Mouse (Mus musculus) right cerebral cortex, adult 18-20 months (tissue): ENCODE measurements around the gene Lrig3.

ENCODE experiments used
- DNase-seq: peaks from one replicate; pipeline ENCODE4 v3.0.0; 2022; ENCODE audit warnings: mixed read lengths

Gene Lrig3

GRCm38 (mm10) chr10:125965968-125966480 lies at the start of gene Lrig3:
TSS of gene Lrig3 (plus strand) at chr10:125966168.
- DNase-seq = peak; percentile 79

GRCm38 (mm10) chr10:125916781-125917180 lies 49.2 kb upstream of the Lrig3 start:
- no peak for DNase-seq

DNA sequence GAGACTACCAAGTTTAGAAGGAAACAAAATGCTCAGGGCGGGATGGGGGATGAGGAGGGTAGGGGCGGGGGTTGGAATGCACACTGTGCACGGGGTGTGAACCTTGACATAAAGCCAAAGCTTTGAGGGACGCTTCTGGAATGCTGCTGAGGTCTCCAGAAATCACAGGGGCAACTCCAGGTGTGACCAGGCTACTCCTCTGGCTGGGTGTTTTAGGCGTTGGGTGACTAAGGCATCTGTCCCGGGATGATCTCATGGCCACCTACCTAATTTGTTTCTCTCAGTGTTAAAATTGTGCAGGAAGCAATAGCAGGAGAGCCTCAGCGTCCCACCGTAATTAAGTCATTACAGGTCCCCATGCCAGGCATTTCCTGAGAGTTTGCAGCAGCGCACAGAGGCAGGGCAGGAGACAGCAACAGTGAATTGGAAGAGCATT lies 48.5 kb upstream of the Lrig3 start:
- DNase-seq = no peak

DNA sequence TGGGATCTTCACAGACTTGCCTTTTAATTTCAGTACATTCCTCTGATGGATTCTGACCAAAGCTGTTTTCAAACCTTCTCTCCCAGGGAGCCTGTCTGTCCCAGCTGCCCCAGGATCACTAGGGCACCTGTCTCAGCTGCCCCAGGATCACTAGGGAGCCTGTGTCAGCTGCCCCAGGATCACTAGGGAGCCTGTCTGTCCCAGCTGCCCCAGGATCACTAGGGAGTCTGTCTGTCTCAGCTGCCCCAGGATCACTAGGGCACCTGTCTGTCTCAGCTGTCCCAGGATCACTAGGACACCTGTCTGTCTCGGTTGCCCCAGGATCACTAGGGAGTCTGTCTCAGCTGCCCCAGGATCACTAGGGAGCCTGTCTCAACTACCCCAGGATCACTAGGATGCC lies 47.0 kb upstream of the Lrig3 start:
- no peak for DNase-seq

GRCm38 (mm10) chr10:125921654-125922446 lies 44.1 kb upstream of the Lrig3 start:
- no peak for DNase-seq

GRCm38 (mm10) chr10:125929961-125930360 lies 36.0 kb upstream of the Lrig3 start:
- no peak for DNase-seq

- DNase-seq = no peak
Measured at GRCm38 (mm10) chr10:125933388-125933787, 32.6 kb upstream of the Lrig3 start.

GRCm38 (mm10) chr10:125934095-125934494 lies 31.9 kb upstream of the Lrig3 start:
- no peak for DNase-seq

- DNase-seq = no peak
Measured at GRCm38 (mm10) chr10:125937517-125938497, 28.2 kb upstream of the Lrig3 start.

GRCm38 (mm10) chr10:125938528-125939402 lies 27.2 kb upstream of the Lrig3 start:
- DNase-seq = no peak

- no peak for DNase-seq
Measured at GRCm38 (mm10) chr10:125940316-125941059, 25.5 kb upstream of the Lrig3 start.

DNA sequence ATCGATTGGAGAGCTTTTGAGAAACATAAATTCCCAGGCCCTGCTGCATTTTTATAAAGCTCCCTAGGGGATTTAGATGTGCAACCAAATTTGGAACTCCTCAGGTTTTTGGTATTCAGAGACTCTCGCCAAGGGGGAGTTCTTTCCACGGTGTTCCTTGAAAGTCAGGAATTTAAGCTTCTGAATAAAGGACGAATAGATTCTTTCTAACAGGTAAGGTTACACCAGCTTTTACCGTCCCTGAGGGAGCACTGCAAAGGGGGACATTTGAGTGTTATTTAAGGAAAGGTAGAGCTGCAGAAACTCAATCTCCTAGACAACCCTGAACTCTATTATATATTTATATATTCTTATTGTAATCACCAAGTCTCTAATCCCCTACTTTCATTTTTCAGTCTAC lies 22.9 kb upstream of the Lrig3 start:
- DNase-seq = no peak

GRCm38 (mm10) chr10:125944762-125945504 lies 21.0 kb upstream of the Lrig3 start:
- no peak for DNase-seq

DNA sequence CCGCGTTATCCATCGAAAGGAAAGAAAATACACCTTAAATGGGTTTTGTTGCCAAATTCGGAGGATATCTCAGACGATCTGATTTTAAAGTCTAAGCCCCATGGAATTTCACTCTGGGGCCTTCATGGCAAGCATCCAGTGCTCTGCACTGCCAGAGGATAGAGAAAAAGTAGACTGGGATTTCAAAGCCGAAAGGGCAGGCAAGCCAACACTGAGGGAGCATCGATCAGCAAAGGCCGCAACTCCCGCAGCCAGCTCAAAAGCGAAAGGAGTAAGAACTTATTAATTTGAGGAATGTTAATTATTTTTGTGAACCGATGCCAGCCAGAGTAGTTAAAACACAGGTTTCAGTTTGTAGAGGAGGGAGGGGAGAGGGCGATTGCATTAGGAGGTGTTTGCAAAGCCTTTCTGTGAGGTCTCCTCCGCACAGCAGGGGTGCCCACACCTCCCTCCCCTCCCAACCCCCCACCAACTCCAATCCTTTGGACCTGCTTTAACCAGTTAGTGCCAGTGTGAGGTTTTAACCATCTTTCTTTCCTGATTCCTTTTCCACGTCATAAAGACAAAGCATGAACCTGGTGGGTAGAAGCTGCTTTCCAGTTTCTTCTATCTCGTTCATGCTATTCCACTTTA lies 17.0 kb upstream of the Lrig3 start:
- DNase-seq = no peak

DNA sequence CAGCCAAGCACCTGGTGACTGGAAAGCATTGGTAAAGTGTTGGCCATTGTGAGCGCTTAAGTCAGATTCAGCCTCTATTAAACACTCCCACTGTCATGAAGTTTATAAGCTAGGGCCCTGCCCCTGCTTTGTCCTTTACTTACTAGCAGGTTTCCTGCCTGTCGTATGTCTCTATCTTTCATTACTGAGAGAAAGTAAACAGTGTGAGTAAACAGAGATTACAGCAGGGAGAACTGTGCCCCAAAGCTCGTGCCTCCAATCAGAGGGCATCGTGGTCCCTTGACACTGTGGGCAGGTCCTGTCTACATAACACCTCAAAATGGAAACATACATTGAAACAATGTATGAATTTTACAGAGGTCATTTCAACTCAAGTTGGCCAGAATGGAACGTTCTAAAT lies 14.3 kb upstream of the Lrig3 start:
- no peak for DNase-seq

GRCm38 (mm10) chr10:125954343-125954742 lies 11.6 kb upstream of the Lrig3 start:
- no peak for DNase-seq

DNA sequence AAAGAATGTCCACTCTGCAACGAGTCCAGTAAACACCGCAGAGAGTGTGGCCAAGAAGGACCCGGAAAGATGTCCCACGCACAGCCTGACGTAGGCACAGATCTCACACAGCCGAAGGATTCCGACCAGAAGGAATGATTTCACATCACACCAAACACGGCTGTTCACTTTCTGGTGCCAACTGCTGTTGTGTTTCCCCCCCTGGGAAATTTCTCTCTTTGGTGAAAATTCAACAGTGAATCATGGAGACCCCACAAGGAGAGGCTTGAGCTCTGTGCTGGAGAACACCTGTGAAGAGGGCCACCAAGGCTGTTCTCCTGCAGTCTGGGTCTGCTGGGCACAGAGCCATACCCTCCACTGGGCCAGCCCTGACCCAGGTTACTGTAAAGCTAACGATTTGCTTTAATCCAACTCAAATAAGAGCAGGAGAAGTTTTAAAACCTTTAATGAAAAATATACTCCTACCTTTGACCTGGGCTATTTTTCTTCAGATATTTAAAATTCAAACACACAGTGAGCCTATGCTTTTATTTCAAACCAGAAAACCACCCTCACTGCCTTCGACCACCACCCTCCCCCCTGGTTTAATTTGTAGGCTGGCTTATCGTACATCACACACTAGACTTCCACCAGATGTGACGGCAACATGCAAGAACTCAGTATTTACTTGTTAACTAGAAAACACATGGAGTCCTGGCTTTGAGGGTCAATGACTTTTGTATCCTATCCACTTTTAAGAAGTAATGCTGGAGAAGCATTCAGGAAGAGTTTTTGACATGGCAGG lies 11.0 kb upstream of the Lrig3 start:
- DNase-seq = no peak

- DNase-seq = no peak
Measured at GRCm38 (mm10) chr10:125961411-125962107, 4.4 kb upstream of the Lrig3 start.

GRCm38 (mm10) chr10:125964709-125965108 lies 1.3 kb upstream of the Lrig3 start:
- no peak for DNase-seq
